Mouse (Mus musculus): Measurements from ENCODE around the gene Zfp831.

DNA sequence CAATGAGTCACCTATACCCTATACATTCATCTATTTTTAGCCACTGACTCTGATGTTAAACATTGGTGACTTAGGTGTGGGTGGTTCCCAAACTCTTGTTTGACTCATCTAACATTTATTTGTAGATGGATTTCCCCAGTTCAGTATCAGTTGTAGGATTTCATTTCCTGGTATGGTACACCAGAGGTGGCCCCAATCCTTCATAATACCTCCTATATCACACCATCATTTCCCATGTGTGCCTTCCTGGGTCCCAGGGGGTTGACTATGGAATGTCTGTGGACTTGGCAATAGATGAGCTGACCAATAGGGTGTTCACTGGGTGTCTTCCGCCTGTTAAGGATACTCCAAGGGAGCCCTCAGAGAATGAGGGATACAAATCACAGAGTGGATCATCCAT lies 109.9 kb downstream of the Zfp831 start:
- no peak for TF ChIP-seq POLR2A (IDR thresholded peaks at IDR 0.05; ENCODE audit: low read depth, low read length)
- TF ChIP-seq CTCF (IDR thresholded peaks at IDR 0.05; ENCODE audit: extremely low read depth, insufficient read length, insufficient replicate concordance, low read depth, low read length): no peak
